Mouse (Mus musculus) hindlimb bud, embryonic 11.5 days (tissue): Measurements from ENCODE around the gene Espnl.

ENCODE experiments used
- DNase-seq: peaks from one replicate; pipeline ENCODE4 v3.0.0-alpha.2; 2012; ENCODE audit warnings: low read depth, low spot score; ENCODE audit errors: extremely low spot score

Espnl gene

DNA sequence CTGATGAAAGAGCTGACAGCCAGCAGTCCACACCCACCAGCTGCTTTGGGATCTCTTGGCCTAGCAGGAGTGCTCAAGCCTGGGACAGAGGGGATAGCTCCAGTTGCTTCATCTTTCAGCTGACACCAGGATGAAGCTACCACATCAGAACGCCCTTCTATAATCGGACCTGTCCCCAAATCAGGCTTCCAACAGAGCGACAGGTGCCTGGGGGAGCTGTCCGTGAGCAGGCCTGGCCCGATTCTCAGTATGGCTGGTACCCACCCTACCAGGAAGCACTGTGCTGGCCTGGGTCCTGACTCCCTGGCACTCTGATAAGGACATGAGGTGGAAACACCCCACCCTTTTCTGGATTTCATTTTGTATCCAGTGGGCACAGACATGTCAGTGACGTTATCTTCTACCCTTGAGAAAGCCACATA, 51.5 kb downstream of the Espnl start:
- no peak for DNase-seq

- no peak for DNase-seq
Measured at GRCm38 (mm10) chr1:91380453-91381090, 58.7 kb downstream of the Espnl start.

DNA sequence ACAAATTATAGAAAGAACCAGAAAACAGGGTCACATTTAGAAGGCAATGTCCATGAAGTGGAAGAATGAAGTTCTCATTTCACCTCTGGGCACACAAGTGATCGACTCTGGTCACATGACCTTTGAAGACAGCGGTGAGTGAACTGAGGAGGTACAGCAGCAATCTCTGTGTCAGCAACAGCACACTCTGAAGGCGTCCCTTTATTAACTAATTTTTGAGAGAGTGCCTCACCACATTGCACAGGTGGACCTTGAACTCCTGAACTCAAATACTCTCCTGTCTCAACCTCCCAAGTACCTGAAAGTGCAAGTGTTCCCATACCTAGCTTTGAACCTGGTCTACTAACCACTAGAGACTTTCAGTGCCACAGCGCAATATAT, 59.2 kb downstream of the Espnl start:
- no peak for DNase-seq

- DNase-seq: no peak
Measured at GRCm38 (mm10) chr1:91390369-91390768, 68.5 kb downstream of the Espnl start.

- no peak for DNase-seq
Measured at GRCm38 (mm10) chr1:91397927-91398259, 76.0 kb downstream of the Espnl start.
